Mouse (Mus musculus): ENCODE data around the gene Zfp618. TPM values are rescaled to one million over a fixed set of nuclear protein-coding genes. Genes with fewer than 3 reads are reported as not detected.

The Zfp618 gene
- total RNA-seq (2023) = under 1 TPM; 0.11 to 0.24 TPM

GRCm38 (mm10) chr4:62965497-62966302 is at the start of gene Zfp618:
Gene Zfp618, plus strand, starts transcription at chr4:62965573.

DNA sequence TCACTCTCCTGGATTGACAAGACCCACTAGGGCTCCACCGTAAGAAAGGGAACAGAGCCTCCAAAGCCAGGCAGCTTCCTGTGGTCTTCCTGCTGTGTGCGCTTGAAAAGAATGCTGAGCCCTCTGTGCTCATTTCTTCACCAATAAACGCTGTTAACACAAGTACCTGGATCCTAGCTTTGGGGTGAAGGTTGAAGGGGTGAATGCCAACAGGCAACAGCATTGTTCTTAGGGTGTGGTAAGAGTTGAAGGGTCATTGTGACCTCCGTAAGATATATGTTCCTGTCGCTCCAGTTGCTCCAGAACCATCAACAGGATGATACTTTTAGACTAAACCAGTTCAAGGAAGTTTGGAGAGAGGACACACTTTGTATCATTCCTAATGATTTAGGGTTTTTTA is 189.3 kb downstream of the Zfp618 start, which contains the start of gene Ambp:
TSS of gene Ambp (minus strand) at position 101 of the 400 bp plus-strand sequence.

GRCm38 (mm10) chr4:63171969-63172685 is 206.8 kb downstream of the Zfp618 start, which contains the start of gene Kif12:
Gene Kif12, minus strand, starts transcription at chr4:63172131.

Other genes starting within 250 kb of the Zfp618 start
- not detected for gene Ambp, start 189.2 kb downstream of the Zfp618 start, total RNA-seq (2023)
- not detected for gene Kif12, start 206.6 kb downstream of the Zfp618 start, total RNA-seq (2023)
- under 1 TPM; 0.58 to 0.60 TPM for gene Col27a1, start 248.4 kb downstream of the Zfp618 start, total RNA-seq (2023)

Measured in neutrophil, adult 59 days (primary cell).